Mouse (Mus musculus) kidney, adult 2 months (tissue): ENCODE measurements at regions not wholly inside any gene's neighbourhood (a gene's known extent, or its start where the extent isn't known, plus 50 kb on each side); places are given as distances from the start of the nearest gene placed in this dataset.

ENCODE experiments used
- DNase-seq: peaks from one replicate; pipeline ENCODE4 v3.0.0; 2021
- H3K27ac ChIP-seq: fragments of 200-500 bp; 2 replicates; pipeline ENCODE4 v1.5.1; 2012; ENCODE audit warnings: low read depth, low read length, control low read depth, inconsistent platforms; ENCODE audit not compliant: insufficient read depth
- H3K27me3 ChIP-seq: fragments of 200-500 bp; replicated peaks from 2 replicates; pipeline ENCODE4 v1.6.1; 2012; ENCODE audit warnings: mild to moderate bottlenecking, moderate library complexity, low read length, inconsistent platforms; ENCODE audit not compliant: control insufficient read depth, insufficient read depth
- H3K36me3 ChIP-seq: fragments of 200-500 bp; 2 replicates; pipeline ENCODE4 v1.6.1; 2012; ENCODE audit warnings: mild to moderate bottlenecking, moderate library complexity, low read length, inconsistent platforms; ENCODE audit not compliant: control insufficient read depth, insufficient read depth
- H3K4me1 ChIP-seq: fragments of 200-500 bp; 2 replicates; pipeline ENCODE4 v1.6.1; 2011; ENCODE audit warnings: low read length; ENCODE audit not compliant: control insufficient read depth, insufficient read depth
- H3K4me3 ChIP-seq: fragments of 200-500 bp; 2 replicates; pipeline ENCODE4 v1.5.1; 2011; ENCODE audit warnings: mild to moderate bottlenecking, low read depth, low read length, control low read depth; ENCODE audit not compliant: insufficient read depth
- CTCF ChIP-seq: fragments of 200-500 bp; conservative IDR thresholded peaks from 2 replicates; pipeline ENCODE4 v1.5.1; 2011; ENCODE audit warnings: low read depth, mild to moderate bottlenecking, control low read depth, low read length, moderate library complexity, mixed read lengths; ENCODE audit not compliant: insufficient read depth, insufficient read length
- POLR2A ChIP-seq: fragments of 200-500 bp; IDR thresholded peaks from one replicate; pipeline ENCODE4 v1.6.1; 2011; ENCODE audit warnings: low read depth, low read length, control low read depth
- WGBS: fragments of 180-500 bp; shearing (Covaris S2); methylation state at CpG from one replicate; pipeline ENCODE4 v1.1.7; 2018; 5-methylcytosine and 5-hydroxymethylcytosine counted together

GRCm38 (mm10) chr10:39240178-39240791, 76.7 kb upstream of the Ccn6 start:
- Histone ChIP-seq H3K4me3 (no peak overlapping the region), H3K4me1 (no peaks in the 10 kb centered on the region), H3K36me3 (no peaks in the 10 kb centered on the region), H3K27ac (no peak overlapping the region), H3K27me3 (no peaks in the 10 kb centered on the region)
- no peak for DNase-seq
- TF ChIP-seq POLR2A (no peak), CTCF (no peak)
- 59% methylated on average over 11 of the region's 11 CpGs for WGBS

- peak; percentile 73 for DNase-seq
- Histone ChIP-seq H3K36me3 (no peaks in the 10 kb centered on the region), H3K4me3 (no peak overlapping the region), H3K27ac (no peak overlapping the region), H3K4me1 (no peaks in the 10 kb centered on the region), H3K27me3 (no peaks in the 10 kb centered on the region)
- no peak for TF ChIP-seq POLR2A
- TF ChIP-seq CTCF = peak; percentile 68
- 16% methylated on average over 17 of the region's 17 CpGs for WGBS
These were observed 76.0 kb upstream of the Ccn6 start for GRCm38 (mm10) chr10:39239498-39240177.

DNA sequence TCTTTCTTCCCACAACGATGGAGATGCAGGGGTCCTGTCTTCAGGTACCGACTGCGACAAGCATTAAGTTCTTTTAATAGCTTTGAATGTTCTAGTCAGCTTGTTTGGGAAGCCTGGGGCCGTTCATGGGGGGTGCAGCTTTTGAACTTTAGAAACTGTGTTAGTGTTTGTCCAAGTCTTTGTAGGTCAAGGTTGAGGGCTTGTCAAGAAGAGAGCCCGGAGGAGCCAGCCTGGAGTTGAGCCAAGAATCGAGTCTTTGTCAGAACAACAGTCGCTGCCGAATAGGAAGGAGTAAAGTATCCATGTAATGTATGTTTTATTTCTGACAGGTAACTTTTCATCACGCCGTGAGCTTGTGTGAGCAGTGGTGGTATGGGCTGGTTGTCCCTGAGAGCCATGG, 75.0 kb upstream of the Ccn6 start:
- TF ChIP-seq CTCF = no peak
- no peak for TF ChIP-seq POLR2A
- Histone ChIP-seq H3K4me1 (no peaks in the 10 kb centered on the region), H3K36me3 (no peaks in the 10 kb centered on the region), H3K27ac (no peak overlapping the region), H3K4me3 (no peak overlapping the region), H3K27me3 (no peaks in the 10 kb centered on the region)
- DNase-seq = peak; percentile 8
- WGBS = 49% methylated on average over 10 of the region's 10 CpGs

GRCm38 (mm10) chr10:39237549-39237948, 74.0 kb upstream of the Ccn6 start:
- no peak overlapping the region for H3K4me3 ChIP-seq
- no peak overlapping the region for H3K27ac ChIP-seq
- TF ChIP-seq POLR2A (no peak), CTCF (no peak)
- WGBS = 79% methylated on average over 4 of the region's 4 CpGs
- peak; percentile 2 for DNase-seq
- no peaks in the 10 kb centered on the region for H3K36me3 ChIP-seq
- H3K4me1 ChIP-seq = no peaks in the 10 kb centered on the region
- H3K27me3 ChIP-seq = no peaks in the 10 kb centered on the region

- no peak overlapping the region for H3K27ac ChIP-seq
- no peak for TF ChIP-seq CTCF
- TF ChIP-seq POLR2A = no peak
- no peaks in the 10 kb centered on the region for H3K4me1 ChIP-seq
- WGBS = 78% methylated on average over 8 of the region's 8 CpGs
- no peak for DNase-seq
- no peak overlapping the region for H3K4me3 ChIP-seq
- no peaks in the 10 kb centered on the region for H3K27me3 ChIP-seq
- H3K36me3 ChIP-seq = no peaks in the 10 kb centered on the region
These were observed 70.4 kb upstream of the Ccn6 start for GRCm38 (mm10) chr10:39233926-39234450.

GRCm38 (mm10) chr10:39233191-39233590, 69.6 kb upstream of the Ccn6 start:
- H3K4me1 ChIP-seq = no peaks in the 10 kb centered on the region
- no peaks in the 10 kb centered on the region for H3K36me3 ChIP-seq
- no peak for DNase-seq
- WGBS = 85% methylated on average over 7 of the region's 7 CpGs
- TF ChIP-seq CTCF = no peak
- no peak for TF ChIP-seq POLR2A
- no peak overlapping the region for H3K27ac ChIP-seq
- no peak overlapping the region for H3K4me3 ChIP-seq
- H3K27me3 ChIP-seq = no peaks in the 10 kb centered on the region

DNA sequence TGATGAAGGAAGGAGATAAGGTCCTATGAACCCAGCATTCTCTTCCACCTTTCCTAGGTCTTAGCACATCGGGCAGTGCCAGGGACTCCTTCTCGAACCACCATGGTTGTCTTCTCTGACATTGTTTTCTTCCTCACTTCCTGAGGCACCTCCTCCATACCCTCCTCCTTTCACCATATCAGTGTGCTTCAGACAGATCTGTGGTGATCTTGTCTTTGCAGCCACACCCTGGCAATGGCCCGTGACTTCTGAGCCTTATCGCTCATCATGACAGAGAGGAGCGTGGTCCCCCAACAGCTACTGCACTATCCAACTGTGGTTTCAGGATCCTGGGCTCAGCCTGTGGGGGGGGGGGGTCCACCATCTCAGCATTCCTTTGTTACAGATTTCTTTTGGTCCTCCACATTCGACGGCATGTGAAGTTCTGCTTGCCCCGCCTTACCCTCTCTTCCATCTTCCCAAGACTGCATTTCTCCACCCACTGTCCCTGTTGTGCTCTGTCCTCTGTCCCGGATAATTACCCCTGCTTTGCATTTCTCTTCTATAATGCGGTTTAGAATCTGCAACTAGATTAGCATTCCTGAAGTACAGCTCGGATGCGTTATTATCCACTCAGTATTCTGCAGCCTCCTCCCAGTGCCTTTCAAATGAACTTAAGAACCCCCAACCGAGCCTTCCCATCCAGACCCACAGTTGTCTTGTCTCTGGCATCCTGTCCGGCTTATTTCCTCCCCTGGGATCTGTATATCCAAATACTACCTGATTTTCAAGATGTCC, 67.2 kb upstream of the Ccn6 start:
- 69% methylated on average over 14 of the region's 14 CpGs for WGBS
- H3K36me3 ChIP-seq = no peaks in the 10 kb centered on the region
- H3K27ac ChIP-seq = no peak overlapping the region
- H3K4me3 ChIP-seq = no peak overlapping the region
- DNase-seq = no peak
- no peak for TF ChIP-seq POLR2A
- no peak for TF ChIP-seq CTCF
- H3K4me1 ChIP-seq = no peaks in the 10 kb centered on the region
- no peaks in the 10 kb centered on the region; the same call in 1 of the 2 replicates for H3K27me3 ChIP-seq
